Comparison of ENCODE assay signal across 11 mouse cellular contexts in the genomic region with DNA sequence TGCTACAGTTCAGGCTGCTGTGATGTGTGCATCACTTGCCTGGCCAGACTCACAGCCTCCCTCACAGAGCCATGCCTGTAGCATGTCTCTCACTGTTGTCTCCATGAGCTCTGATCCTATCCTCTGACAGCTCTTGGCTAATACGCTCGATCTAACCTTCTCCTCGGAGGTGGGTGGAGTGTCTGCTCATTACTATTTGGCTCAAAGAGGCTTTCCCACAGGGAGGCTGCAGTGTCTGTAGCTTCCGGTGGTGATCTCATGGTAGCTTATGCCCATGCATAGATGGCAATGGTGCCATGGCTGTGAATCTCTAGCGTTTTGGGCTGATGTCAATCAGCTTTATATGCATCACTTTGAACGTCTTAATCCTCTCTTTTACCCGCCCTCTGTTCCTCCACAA.
"Had no signal": no experiment of that assay in that cellular context is flagged by ENCODE, and none has a peak within 500 bp of the region (broad histone marks: within the 10 kb centered on the region; RNA-seq: fewer than 3 reads in every experiment).

No protein-coding gene starts in this region.

- ATAC-seq: lung, postnatal 0 days; midbrain, embryonic 13.5 days had no signal

- DNase-seq: kidney, adult 9 months; kidney, postnatal 4 days; lung, adult 2 months; lung, postnatal 36 days; retina, postnatal 1 day; right cerebral cortex, postnatal 4 days; spleen, adult 18-20 months; thymus, adult 18-20 months; thymus, postnatal 14 days had no signal
